Mouse (Mus musculus) spleen, postnatal 36 days (tissue): Measurements from ENCODE around the gene Olfr1293-ps.

Experiments
- DNase-seq, 2 experiments: peaks; one replicate each; pipeline ENCODE4 v3.0.0; 2022; ENCODE audit warnings: low spot score in 2 of 2, mixed read lengths in 1 of 2

The Olfr1293-ps gene

DNA sequence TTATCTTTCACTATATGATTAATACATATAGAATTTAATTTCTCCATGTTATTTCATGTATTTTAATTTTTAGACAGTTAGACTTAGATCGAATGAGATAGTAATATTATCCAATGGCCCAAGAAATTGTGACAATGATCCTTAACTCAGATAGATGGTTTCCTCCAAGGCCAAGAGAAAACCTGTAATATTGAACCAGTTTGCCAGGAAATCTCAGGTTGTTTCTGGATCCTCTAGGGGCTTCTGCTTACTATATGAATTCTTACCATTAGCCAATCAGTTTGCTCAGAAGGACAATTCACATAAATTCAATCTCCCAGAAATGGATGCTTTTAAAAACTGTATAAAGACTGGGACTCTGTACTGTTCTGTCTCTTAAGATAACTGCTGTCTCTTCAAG, at the start of gene Olfr1293-ps:
Gene Olfr1293-ps (plus strand): TSS at position 301 of the 400 bp plus-strand sequence.
- DNase-seq, result no peak

DNA sequence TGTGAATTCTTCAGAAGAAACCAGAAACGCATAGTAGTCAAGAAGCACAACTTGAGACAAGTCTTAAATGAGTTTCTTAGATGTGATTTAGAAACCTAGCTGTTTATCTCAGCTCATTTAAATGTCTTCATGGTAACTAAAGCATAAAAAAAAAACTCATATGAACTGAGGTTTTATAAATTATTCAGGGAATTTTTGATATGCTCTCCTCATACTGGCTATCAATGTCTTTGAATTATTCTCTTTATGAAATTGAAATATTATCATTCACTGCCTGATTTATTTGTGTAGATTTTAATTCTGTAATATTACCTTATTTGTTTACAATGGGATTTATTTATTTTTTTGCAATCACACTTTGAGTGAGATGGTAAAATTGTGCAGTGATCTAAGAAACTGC, 44.5 kb upstream of the Olfr1293-ps start, which contains the start of gene Olfr1289:
Gene Olfr1289 (plus strand): TSS at position 301 of the 400 bp plus-strand sequence.
- DNase-seq, result no peak

DNA sequence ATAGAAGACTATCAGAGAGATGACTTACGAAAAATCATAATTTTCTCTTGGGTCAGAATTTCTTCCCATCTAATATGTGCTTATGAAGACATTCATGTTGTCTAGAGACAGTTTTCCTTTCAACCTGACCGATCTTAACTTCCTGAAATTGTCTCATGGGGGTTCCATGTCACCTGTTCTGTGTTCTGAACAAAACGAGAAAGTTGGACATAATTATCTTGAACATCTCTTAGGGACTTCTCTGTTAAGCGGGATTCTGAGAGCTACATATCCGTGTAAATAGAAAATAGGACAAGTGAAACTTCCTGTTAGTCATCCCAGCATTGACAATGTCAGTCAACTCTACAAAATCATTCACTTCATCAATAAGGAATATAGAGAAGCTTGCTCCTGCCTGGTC, 31.3 kb upstream of the Olfr1293-ps start, which contains the start of gene Olfr1290:
Gene Olfr1290 (minus strand): TSS at position 101 of the 400 bp plus-strand sequence.
- DNase-seq, result no peak

DNA sequence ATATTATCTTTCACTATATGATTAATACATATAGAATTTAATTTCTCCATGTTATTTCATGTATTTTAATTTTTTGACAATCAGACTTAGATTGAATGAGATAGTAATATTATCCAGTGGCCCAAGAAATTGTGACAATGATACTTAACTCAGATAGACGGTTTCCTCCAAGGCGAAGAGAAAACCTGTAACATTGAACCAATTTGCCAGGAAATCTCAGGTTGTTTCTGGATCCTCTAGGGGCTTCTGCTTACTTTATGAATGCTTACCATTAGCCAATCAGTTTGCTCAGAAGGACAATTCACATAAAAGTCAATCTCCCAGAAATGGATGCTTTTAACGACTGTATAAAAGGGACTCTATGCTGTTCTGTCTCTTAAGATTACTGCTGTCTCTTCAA, 28.1 kb upstream of the Olfr1293-ps start, which contains the start of gene Olfr1291-ps1:
Gene Olfr1291-ps1 (plus strand): TSS at position 301 of the 400 bp plus-strand sequence.
- no peak for DNase-seq

DNA sequence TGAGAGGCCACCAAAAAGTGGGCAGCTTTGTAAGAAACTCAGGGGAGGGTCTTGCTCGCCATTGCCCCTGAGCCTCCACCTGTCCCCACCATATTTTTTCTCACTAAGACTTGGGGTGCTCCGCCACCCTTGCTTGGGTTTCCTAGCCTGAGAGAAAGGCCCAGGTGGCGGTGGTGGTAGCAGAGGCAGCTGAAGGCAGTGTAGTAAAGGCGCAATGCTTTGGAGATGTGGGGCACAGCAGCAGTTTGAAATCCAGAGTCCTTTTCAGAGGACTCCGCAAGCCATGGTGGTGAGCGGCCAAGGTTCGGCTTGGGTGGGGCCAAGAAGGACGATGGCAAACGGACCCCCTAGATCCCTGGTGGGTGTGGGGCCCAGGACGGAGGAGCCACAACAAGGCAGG, 7.6 kb upstream of the Olfr1293-ps start:
- no peak for DNase-seq

DNA sequence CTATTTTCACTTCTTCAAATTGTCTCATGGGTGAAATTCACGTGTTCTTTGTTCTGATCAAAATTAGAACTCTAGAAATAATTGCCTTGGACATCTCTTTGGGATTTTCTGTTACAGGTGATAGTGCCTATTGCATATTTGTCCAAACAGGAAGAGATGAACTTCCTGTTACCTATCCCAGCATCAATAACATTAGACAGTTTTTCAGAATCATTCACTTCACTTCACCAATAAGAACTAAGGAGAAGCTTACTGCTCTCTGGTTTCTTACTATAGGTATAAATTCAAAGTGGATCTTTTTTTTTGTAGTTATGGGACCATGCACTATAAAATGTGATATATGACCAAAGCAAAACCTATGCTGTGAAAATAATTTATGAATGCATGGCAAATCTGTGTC, 15.2 kb downstream of the Olfr1293-ps start, which contains the start of gene Olfr1294:
Gene Olfr1294 (minus strand): TSS at position 101 of the 400 bp plus-strand sequence.
- no peak for DNase-seq

DNA sequence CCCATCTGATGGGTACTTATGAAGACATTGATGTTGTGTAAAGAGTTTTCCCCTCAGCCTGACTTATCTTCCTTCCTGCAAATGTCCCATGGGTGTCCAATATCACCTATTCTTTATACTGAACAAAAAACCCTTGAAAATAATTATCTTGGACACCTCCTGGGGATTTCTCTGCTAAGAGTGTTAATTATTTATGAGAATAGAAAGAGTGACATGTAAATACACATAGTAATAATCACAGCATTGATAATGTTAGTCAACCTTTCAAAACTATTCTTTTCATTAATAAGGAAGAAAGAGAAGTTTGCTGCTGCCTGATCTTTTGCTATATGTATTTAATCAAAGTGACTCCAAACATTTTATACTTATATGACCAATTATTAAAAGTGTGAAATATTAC, 44.6 kb downstream of the Olfr1293-ps start, which contains the start of gene Olfr1295:
Gene Olfr1295 (minus strand): TSS at position 101 of the 400 bp plus-strand sequence.
- DNase-seq, result no peak
